Mouse (Mus musculus) embryonic facial prominence, embryonic 10.5 days (tissue): Measurements from ENCODE around the gene Ltn1. TPM values are rescaled to one million over a fixed set of nuclear protein-coding genes. Genes with fewer than 3 reads are reported as not detected.

Experiments used
- DNase-seq: peaks from one replicate; pipeline ENCODE4 v3.0.0-alpha.2; 2017; ENCODE audit warnings: low spot score
- H3K27ac ChIP-seq: fragments of 300-500 bp; sonication (generic); replicated peaks from 2 replicates; pipeline ENCODE4 v1.5.1; 2016; ENCODE audit warnings: mild to moderate bottlenecking
- H3K27me3 ChIP-seq: fragments of 300-500 bp; sonication (generic); replicated peaks from 2 replicates; pipeline ENCODE4 v1.6.1; 2016; ENCODE audit warnings: low read depth, mild to moderate bottlenecking; ENCODE audit not compliant: poor library complexity, severe bottlenecking
- H3K36me3 ChIP-seq: fragments of 300-500 bp; sonication (generic); replicated peaks from 2 replicates; pipeline ENCODE4 v1.6.1; 2016; ENCODE audit warnings: mild to moderate bottlenecking, moderate library complexity
- H3K4me1 ChIP-seq: fragments of 300-500 bp; sonication (generic); 2 replicates; pipeline ENCODE4 v1.6.1; 2016
- H3K4me3 ChIP-seq: fragments of 300-500 bp; sonication (generic); 2 replicates; pipeline ENCODE4 v1.5.1; 2016; ENCODE audit warnings: mild to moderate bottlenecking, moderate library complexity
- H3K9me3 ChIP-seq: fragments of 300-500 bp; sonication (generic); 2 replicates; pipeline ENCODE4 v1.6.1; 2016; ENCODE audit warnings: mild to moderate bottlenecking
- WGBS: fragments of 180-500 bp; shearing (Covaris S2); methylation state at CpG from one replicate; pipeline ENCODE4 v1.1.7; 2016; 5-methylcytosine and 5-hydroxymethylcytosine counted together
- polyA plus RNA-seq: library from polyadenylated mRNA; unstranded; fragments of >200 nt; fragmentation: Nextera tagmentation; extraction: Ambion mirVana; gene quantifications from 2 replicates; pipeline ENCODE4 v1.2.1, GENCODE M21; 2016

The Ltn1 gene
- polyA plus RNA-seq, 1 experiment from 2014 or later: 30.5 TPM

- WGBS: 97% methylated on average over 2 of the region's 2 CpGs
- peaks cover 93% of the 10 kb centered on the region for H3K36me3 ChIP-seq
- H3K27me3 ChIP-seq: no peaks in the 10 kb centered on the region
These were observed 49.4 kb downstream of the Ltn1 start for GRCm38 (mm10) chr16:87382996-87383395.

GRCm38 (mm10) chr16:87366445-87366844, 66.0 kb downstream of the Ltn1 start:
- no peaks in the 10 kb centered on the region for H3K4me1 ChIP-seq
- WGBS: 92% methylated on average over 6 of the region's 6 CpGs
- H3K27me3 ChIP-seq: no peaks in the 10 kb centered on the region
- H3K36me3 ChIP-seq: peaks cover 65% of the 10 kb centered on the region
- no peak for DNase-seq
- no peak overlapping the region for H3K4me3 ChIP-seq
- H3K9me3 ChIP-seq: no peaks in the 10 kb centered on the region
- H3K27ac ChIP-seq: no peak overlapping the region

More at GRCm38 (mm10) chr16:87382996-87383395, 49.4 kb downstream of the Ltn1 start:
- no peaks in the 10 kb centered on the region for H3K9me3 ChIP-seq
- no peaks in the 10 kb centered on the region for H3K4me1 ChIP-seq
- DNase-seq: no peak
- H3K27ac ChIP-seq: no peak overlapping the region
- H3K4me3 ChIP-seq: no peak overlapping the region

GRCm38 (mm10) chr16:87366035-87366434, 66.4 kb downstream of the Ltn1 start:
- peaks cover 65% of the 10 kb centered on the region for H3K36me3 ChIP-seq

GRCm38 (mm10) chr16:87364231-87364630, 68.2 kb downstream of the Ltn1 start:
- Histone ChIP-seq H3K27ac (no peak overlapping the region), H3K27me3 (no peaks in the 10 kb centered on the region), H3K36me3 (peaks cover 75% of the 10 kb centered on the region), H3K4me1 (no peaks in the 10 kb centered on the region), H3K4me3 (no peak overlapping the region), H3K9me3 (no peaks in the 10 kb centered on the region)
- 96% methylated on average over 4 of the region's 4 CpGs for WGBS
- DNase-seq: no peak

More at GRCm38 (mm10) chr16:87366035-87366434, 66.4 kb downstream of the Ltn1 start:
- Histone ChIP-seq H3K4me3 (no peak overlapping the region), H3K9me3 (no peaks in the 10 kb centered on the region), H3K4me1 (no peaks in the 10 kb centered on the region), H3K27ac (no peak overlapping the region), H3K27me3 (no peaks in the 10 kb centered on the region)
- DNase-seq: no peak
- 77% methylated on average over 10 of the region's 10 CpGs for WGBS

GRCm38 (mm10) chr16:87360096-87360495, 72.3 kb downstream of the Ltn1 start:
- no peak overlapping the region for H3K27ac ChIP-seq
- H3K27me3 ChIP-seq: no peaks in the 10 kb centered on the region
- no peak for DNase-seq
- no peak overlapping the region for H3K4me3 ChIP-seq
- H3K36me3 ChIP-seq: peaks cover 75% of the 10 kb centered on the region
- no peaks in the 10 kb centered on the region for H3K4me1 ChIP-seq
- H3K9me3 ChIP-seq: no peaks in the 10 kb centered on the region
- WGBS: 89% methylated on average over 6 of the region's 6 CpGs

GRCm38 (mm10) chr16:87354748-87355147, 77.7 kb downstream of the Ltn1 start:
- Histone ChIP-seq H3K4me3 (peak overlapping the region; percentile 75), H3K27ac (no peak overlapping the region), H3K4me1 (peaks cover 4% of the 10 kb centered on the region; the same call in 1 of the 2 replicates), H3K9me3 (no peaks in the 10 kb centered on the region), H3K27me3 (no peaks in the 10 kb centered on the region), H3K36me3 (peaks cover 35% of the 10 kb centered on the region)
- no peak for DNase-seq
- WGBS: 79% methylated on average over 7 of the region's 7 CpGs

GRCm38 (mm10) chr16:87354075-87354583, 78.3 kb downstream of the Ltn1 start, which contains the start of gene N6amt1:
Gene N6amt1 (plus strand): TSS chr16:87354185.
- Histone ChIP-seq H3K27ac (peak within 1 kb of the TSS; percentile 98), H3K4me1 (peaks cover 4% of the 10 kb centered on the region; the same call in 1 of the 2 replicates), H3K27me3 (no peaks in the 10 kb centered on the region), H3K9me3 (no peaks in the 10 kb centered on the region), H3K36me3 (peaks cover 30% of the 10 kb centered on the region), H3K4me3 (peak within 1 kb of the TSS; percentile 75)
- WGBS: under 1% methylated on average over 48 of the region's 48 CpGs
- DNase-seq: peak; percentile 93

GRCm38 (mm10) chr16:87353605-87354004, 78.8 kb downstream of the Ltn1 start:
- H3K27ac ChIP-seq: peak overlapping the region; percentile 98
- peaks cover 25% of the 10 kb centered on the region for H3K36me3 ChIP-seq

GRCm38 (mm10) chr16:87351386-87352105, 80.9 kb downstream of the Ltn1 start:
- WGBS: 74% methylated on average over 5 of the region's 5 CpGs
- H3K4me3 ChIP-seq: no peak overlapping the region
- H3K36me3 ChIP-seq: peaks cover 6% of the 10 kb centered on the region; the same call in 1 of the 2 replicates
- no peak for DNase-seq
- H3K27ac ChIP-seq: no peak overlapping the region
- H3K9me3 ChIP-seq: no peaks in the 10 kb centered on the region
- peaks cover 4% of the 10 kb centered on the region; the same call in 1 of the 2 replicates for H3K4me1 ChIP-seq
- no peaks in the 10 kb centered on the region for H3K27me3 ChIP-seq

More at GRCm38 (mm10) chr16:87353605-87354004, 78.8 kb downstream of the Ltn1 start:
- Histone ChIP-seq H3K9me3 (no peaks in the 10 kb centered on the region), H3K27me3 (no peaks in the 10 kb centered on the region), H3K4me1 (peaks cover 4% of the 10 kb centered on the region; the same call in 1 of the 2 replicates), H3K4me3 (peak overlapping the region; percentile 75)
- DNase-seq: no peak
- 95% methylated on average over 1 of the region's 1 CpGs for WGBS

- Histone ChIP-seq H3K4me1 (no peaks in the 10 kb centered on the region), H3K36me3 (no peaks in the 10 kb centered on the region), H3K27ac (no peak overlapping the region), H3K9me3 (no peaks in the 10 kb centered on the region), H3K27me3 (no peaks in the 10 kb centered on the region), H3K4me3 (no peak overlapping the region)
- DNase-seq: no peak
- 95% methylated on average over 2 of the region's 2 CpGs for WGBS
These were observed 84.3 kb downstream of the Ltn1 start for GRCm38 (mm10) chr16:87348133-87348532.

- H3K27ac ChIP-seq: no peak overlapping the region
- no peak for DNase-seq
- H3K9me3 ChIP-seq: no peaks in the 10 kb centered on the region
- no peaks in the 10 kb centered on the region for H3K4me1 ChIP-seq
- no peaks in the 10 kb centered on the region for H3K27me3 ChIP-seq
- no peak overlapping the region for H3K4me3 ChIP-seq
- WGBS: 82% methylated on average over 6 of the region's 6 CpGs
- no peaks in the 10 kb centered on the region for H3K36me3 ChIP-seq
These were observed 91.3 kb downstream of the Ltn1 start for GRCm38 (mm10) chr16:87341043-87341572.

GRCm38 (mm10) chr16:87334756-87335155, 97.7 kb downstream of the Ltn1 start:
- 90% methylated on average over 3 of the region's 3 CpGs for WGBS
- no peaks in the 10 kb centered on the region for H3K36me3 ChIP-seq
- H3K27me3 ChIP-seq: no peaks in the 10 kb centered on the region
- no peak overlapping the region for H3K27ac ChIP-seq
- H3K4me3 ChIP-seq: no peak overlapping the region
- no peak for DNase-seq
- no peaks in the 10 kb centered on the region for H3K4me1 ChIP-seq
- H3K9me3 ChIP-seq: no peaks in the 10 kb centered on the region

GRCm38 (mm10) chr16:87329986-87330385, 102.4 kb downstream of the Ltn1 start:
- Histone ChIP-seq H3K4me1 (no peaks in the 10 kb centered on the region), H3K27ac (no peak overlapping the region), H3K9me3 (no peaks in the 10 kb centered on the region), H3K36me3 (no peaks in the 10 kb centered on the region), H3K4me3 (no peak overlapping the region), H3K27me3 (no peaks in the 10 kb centered on the region)
- WGBS: 96% methylated on average over 3 of the region's 3 CpGs
- DNase-seq: no peak
